Mouse (Mus musculus) left cerebral cortex, postnatal 10 days (tissue): ENCODE measurements around the gene Wnk2. TPM values are rescaled to one million over a fixed set of nuclear protein-coding genes. Genes with fewer than 3 reads are reported as not detected.

Experiments used
- DNase-seq, 2 experiments: peaks; one replicate each; pipeline ENCODE4 v3.0.0; 2021 to 2022; ENCODE audit warnings: low spot score in 2 of 2, mixed read lengths in 1 of 2; ENCODE audit errors: extremely low spot score in 1 of 2
- intact Hi-C: fragments of 180-260 bp; cut with DNase I; formaldehyde crosslinking; loops from one replicate; pipeline ENCODE4 v1.15.1; 2025
- total RNA-seq, 2 experiments: library from RNA; stranded (reverse); gene quantifications; 2 replicates each; pipeline ENCODE4 v1.2.3; 2021

Wnk2 gene
- 100 to 1,000 TPM; 112 to 116 TPM for total RNA-seq

GRCm38 (mm10) chr13:49147858-49148226 lies at the start of gene Wnk2:
Gene Wnk2 (minus strand): TSS chr13:49148014.
- intact Hi-C loops: loop anchor here (5.0 kb wide), 1 partner anchor 91 kb away; no protein-coding TSS in a partner anchor
- DNase-seq: peak in 1 of 2 experiments; percentile 88

GRCm38 (mm10) chr13:49196766-49197165 lies 49.0 kb upstream of the Wnk2 start:
- peak in 1 of 2 experiments; percentile 75 for DNase-seq
- intact Hi-C loops: no loop called here

GRCm38 (mm10) chr13:49196211-49196610 lies 48.4 kb upstream of the Wnk2 start:
- intact Hi-C loops: no loop called here
- no peak for DNase-seq

GRCm38 (mm10) chr13:49195651-49196050 lies 47.8 kb upstream of the Wnk2 start:
- intact Hi-C loops: no loop called here
- peak in 1 of 2 experiments; percentile 33 for DNase-seq

GRCm38 (mm10) chr13:49194811-49195210 lies 47.0 kb upstream of the Wnk2 start:
- peak in 1 of 2 experiments; percentile 21 for DNase-seq
- intact Hi-C loops: no loop called here

- DNase-seq: peak in 1 of 2 experiments; percentile 18
- intact Hi-C loops: no loop called here
Measured at GRCm38 (mm10) chr13:49193650-49194049, 45.8 kb upstream of the Wnk2 start.

GRCm38 (mm10) chr13:49192156-49192855 lies 44.5 kb upstream of the Wnk2 start:
- intact Hi-C loops: no loop called here
- DNase-seq: peak in 1 of 2 experiments; percentile 40

- intact Hi-C loops: no loop called here
- no peak for DNase-seq
Measured at GRCm38 (mm10) chr13:49191673-49192035, 43.8 kb upstream of the Wnk2 start.

GRCm38 (mm10) chr13:49190876-49191672 lies 43.3 kb upstream of the Wnk2 start:
- intact Hi-C loops: no loop called here

GRCm38 (mm10) chr13:49189970-49190870 lies 42.4 kb upstream of the Wnk2 start:
- peak in 1 of 2 experiments; percentile 84 for DNase-seq
- intact Hi-C loops: no loop called here

More at GRCm38 (mm10) chr13:49190876-49191672, 43.3 kb upstream of the Wnk2 start:
- DNase-seq: peak in 1 of 2 experiments; percentile 22

- intact Hi-C loops: no loop called here
- DNase-seq: no peak
Measured at GRCm38 (mm10) chr13:49188966-49189360, 41.1 kb upstream of the Wnk2 start.

- intact Hi-C loops: no loop called here
- DNase-seq: peak in 1 of 2 experiments; percentile 27
Measured at GRCm38 (mm10) chr13:49188219-49188965, 40.6 kb upstream of the Wnk2 start.

GRCm38 (mm10) chr13:49187288-49188218 lies 39.7 kb upstream of the Wnk2 start, which contains the start of gene Ninj1:
Gene Ninj1 (plus strand): TSS chr13:49187485.
- intact Hi-C loops: no loop called here

GRCm38 (mm10) chr13:49186798-49187287 lies 39.0 kb upstream of the Wnk2 start:
- DNase-seq: no peak
- intact Hi-C loops: no loop called here

More at GRCm38 (mm10) chr13:49187288-49188218, 39.7 kb upstream of the Wnk2 start, which contains the start of gene Ninj1:
- DNase-seq: peak; percentile 68 to 91

GRCm38 (mm10) chr13:49183646-49184045 lies 35.8 kb upstream of the Wnk2 start:
- DNase-seq: peak in 1 of 2 experiments; percentile 27
- intact Hi-C loops: no loop called here

- intact Hi-C loops: no loop called here
- DNase-seq: no peak
Measured at GRCm38 (mm10) chr13:49183161-49183560, 35.3 kb upstream of the Wnk2 start.

- intact Hi-C loops: no loop called here
- DNase-seq: peak in 1 of 2 experiments; percentile 40
Measured at GRCm38 (mm10) chr13:49181411-49181984, 33.7 kb upstream of the Wnk2 start.
